Mouse (Mus musculus) heart, embryonic 13.5 days (tissue): ENCODE measurements at regions not wholly inside any gene's neighbourhood (a gene's known extent, or its start where the extent isn't known, plus 50 kb on each side); places are given as distances from the start of the nearest gene placed in this dataset. TPM values are rescaled to one million over a fixed set of nuclear protein-coding genes. Genes with fewer than 3 reads are reported as not detected.
"Not testable (repeated sequence)": the region's sequence is repeated elsewhere in the genome, so short reads cannot be mapped to it uniquely, and the experiment has no call there.

ENCODE experiments used
- ATAC-seq: fragments of 200-750 bp; cut with Nextera tagmentation; 2 replicates; pipeline ENCODE4 v1.8.0; 2017; ENCODE audit warnings: moderate TSS enrichment; ENCODE audit not compliant: insufficient number of reproducible peaks, low FRiP score, low TSS enrichment; ENCODE audit errors: extremely low read depth
- H3K27ac ChIP-seq: fragments of 300-500 bp; sonication (generic); replicated peaks from 2 replicates; pipeline ENCODE4 v1.5.1; 2015; ENCODE audit warnings: moderate library complexity, mild to moderate bottlenecking, inconsistent platforms
- H3K27me3 ChIP-seq: fragments of 300-500 bp; sonication (generic); replicated peaks from 2 replicates; pipeline ENCODE4 v1.6.1; 2015; ENCODE audit warnings: mild to moderate bottlenecking, inconsistent platforms
- H3K36me3 ChIP-seq: fragments of 300-500 bp; sonication (generic); 2 replicates; pipeline ENCODE4 v1.6.1; 2015; ENCODE audit warnings: mild to moderate bottlenecking, inconsistent platforms
- H3K4me1 ChIP-seq: fragments of 300-500 bp; sonication (generic); 2 replicates; pipeline ENCODE4 v1.6.1; 2015; ENCODE audit warnings: inconsistent platforms
- H3K4me2 ChIP-seq: fragments of 300-500 bp; sonication (generic); 2 replicates; pipeline ENCODE4 v1.6.1; 2015; ENCODE audit warnings: inconsistent platforms, mild to moderate bottlenecking, moderate library complexity
- H3K4me3 ChIP-seq: fragments of 300-500 bp; sonication (generic); 2 replicates; pipeline ENCODE4 v1.5.1; 2015; ENCODE audit warnings: moderate library complexity, mild to moderate bottlenecking, inconsistent platforms
- H3K9ac ChIP-seq: fragments of 300-500 bp; sonication (generic); 2 replicates; pipeline ENCODE4 v1.6.1; 2015; ENCODE audit warnings: inconsistent platforms, mild to moderate bottlenecking, moderate library complexity
- H3K9me3 ChIP-seq: fragments of 300-500 bp; sonication (generic); 2 replicates; pipeline ENCODE4 v1.6.1; 2016; ENCODE audit warnings: inconsistent platforms
- WGBS: fragments of 180-500 bp; shearing (Covaris S2); methylation state at CpG from one replicate; pipeline ENCODE4 v1.1.7; 2015; ENCODE audit warnings: mixed read lengths; 5-methylcytosine and 5-hydroxymethylcytosine counted together
- microRNA-seq: library from miRNA; unstranded; fragments of <30 nt; microRNA quantifications from one replicate; pipeline ENCODE4, GENCODE M21; 2016

DNA sequence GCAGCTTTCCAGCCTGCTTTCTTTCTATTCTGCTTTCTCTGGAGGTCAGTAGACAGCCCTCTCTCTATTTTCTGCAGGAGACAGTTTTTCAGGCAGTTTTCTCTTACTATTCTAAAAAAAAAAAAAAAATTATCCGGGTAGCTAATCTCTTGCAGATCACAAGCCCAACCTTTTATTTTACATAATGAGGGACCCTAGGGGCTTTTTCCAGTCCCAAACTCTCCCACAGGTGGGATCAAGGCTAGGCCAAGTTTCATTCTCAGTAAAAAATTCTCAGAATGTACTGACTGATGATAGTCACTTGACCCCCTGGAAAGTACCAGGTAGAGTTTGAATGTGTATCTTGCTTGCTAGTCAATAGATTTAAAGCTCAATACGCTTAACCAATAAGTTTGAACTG lies 705.7 kb downstream of the Trib2 start:
- WGBS: 71% methylated on average over 2 of the region's 2 CpGs
- H3K27ac ChIP-seq: no peak overlapping the region
- no peak overlapping the region for H3K4me3 ChIP-seq
- no peaks in the 10 kb centered on the region for H3K9me3 ChIP-seq
- no peaks in the 10 kb centered on the region for H3K27me3 ChIP-seq
- H3K4me1 ChIP-seq: no peaks in the 10 kb centered on the region
- no peaks in the 10 kb centered on the region for H3K36me3 ChIP-seq
- no peak overlapping the region for H3K4me2 ChIP-seq
- no peak overlapping the region for H3K9ac ChIP-seq
- no peak for ATAC-seq

DNA sequence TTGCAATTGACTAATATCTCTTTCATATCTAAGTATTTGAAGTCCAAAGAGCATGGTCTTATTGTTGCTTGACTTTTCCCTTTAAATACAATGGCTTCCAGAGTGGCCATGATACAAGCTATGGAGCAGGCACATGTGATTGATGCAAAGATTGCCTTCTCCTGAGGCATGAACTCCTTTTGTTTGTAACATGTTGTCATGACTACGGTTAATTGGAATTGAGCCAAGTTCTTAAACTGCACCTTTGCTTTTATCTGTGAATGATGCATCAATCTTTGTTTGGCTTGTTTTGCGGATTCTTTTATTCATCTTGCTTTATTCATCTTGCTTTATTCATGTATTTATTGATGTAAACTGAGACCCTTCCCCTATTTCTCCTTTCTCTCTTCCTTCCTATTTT lies 711.8 kb downstream of the Trib2 start:
- Histone ChIP-seq H3K4me3 (no peak overlapping the region), H3K4me1 (no peaks in the 10 kb centered on the region), H3K9ac (no peak overlapping the region), H3K9me3 (no peaks in the 10 kb centered on the region), H3K4me2 (no peak overlapping the region), H3K27ac (no peak overlapping the region), H3K27me3 (no peaks in the 10 kb centered on the region), H3K36me3 (no peaks in the 10 kb centered on the region)
- 75% methylated on average over 2 of the region's 2 CpGs for WGBS
- ATAC-seq: no peak

DNA sequence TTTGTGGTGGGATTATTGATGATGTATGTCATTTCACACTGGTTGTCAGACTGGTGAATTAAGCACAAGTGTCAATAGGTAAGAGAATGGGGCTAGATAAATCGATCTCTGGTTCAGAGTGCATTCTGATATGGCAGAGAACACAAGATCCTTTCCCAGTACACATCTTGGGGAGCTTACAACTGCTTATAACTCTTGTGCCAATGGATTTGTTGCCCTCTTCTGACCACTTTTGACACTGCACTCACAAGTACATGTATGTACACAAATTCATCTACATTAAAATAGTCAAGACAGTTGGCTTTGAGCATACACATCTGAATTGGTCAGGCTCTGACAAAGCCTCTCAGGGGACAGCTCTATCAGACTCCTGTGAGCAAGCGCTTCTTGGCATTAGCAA lies 738.1 kb downstream of the Trib2 start:
- Histone ChIP-seq H3K4me3 (no peak overlapping the region), H3K36me3 (no peaks in the 10 kb centered on the region), H3K4me2 (no peak overlapping the region), H3K9me3 (no peaks in the 10 kb centered on the region), H3K4me1 (0 out of 2 replicates have a peak, but pooled peaks cover 3% of the 10 kb centered on the region), H3K27me3 (no peaks in the 10 kb centered on the region), H3K27ac (no peak overlapping the region), H3K9ac (no peak overlapping the region)
- no peak for ATAC-seq
- 64% methylated on average over 2 of the region's 2 CpGs for WGBS

- 46% methylated on average over 1 of the region's 1 CpGs for WGBS
- Histone ChIP-seq H3K9ac (no peak overlapping the region), H3K4me3 (no peak overlapping the region), H3K9me3 (no peaks in the 10 kb centered on the region), H3K27me3 (no peaks in the 10 kb centered on the region), H3K4me1 (no peaks in the 10 kb centered on the region), H3K27ac (no peak overlapping the region), H3K4me2 (no peak overlapping the region), H3K36me3 (no peaks in the 10 kb centered on the region)
- ATAC-seq: no peak
These were observed 752.4 kb downstream of the Trib2 start for GRCm38 (mm10) chr12:15064351-15064750.

GRCm38 (mm10) chr12:15051387-15051786 lies 765.3 kb downstream of the Trib2 start:
- no peak overlapping the region for H3K4me2 ChIP-seq
- no peaks in the 10 kb centered on the region for H3K27me3 ChIP-seq
- ATAC-seq: no peak
- no peaks in the 10 kb centered on the region for H3K36me3 ChIP-seq
- H3K9me3 ChIP-seq: no peaks in the 10 kb centered on the region
- H3K27ac ChIP-seq: no peak overlapping the region
- 76% methylated on average over 5 of the region's 5 CpGs for WGBS
- no peak overlapping the region for H3K4me3 ChIP-seq
- H3K4me1 ChIP-seq: no peaks in the 10 kb centered on the region
- no peak overlapping the region for H3K9ac ChIP-seq

- H3K4me3 ChIP-seq: no peak overlapping the region
- H3K9ac ChIP-seq: no peak overlapping the region
- H3K4me1 ChIP-seq: no peaks in the 10 kb centered on the region
- no peaks in the 10 kb centered on the region for H3K27me3 ChIP-seq
- no peak overlapping the region for H3K27ac ChIP-seq
- H3K36me3 ChIP-seq: no peaks in the 10 kb centered on the region
- H3K4me2 ChIP-seq: no peak overlapping the region
- no peak for ATAC-seq
- 79% methylated on average over 2 of the region's 2 CpGs for WGBS
- H3K9me3 ChIP-seq: no peaks in the 10 kb centered on the region
These were observed 773.5 kb downstream of the Trib2 start for GRCm38 (mm10) chr12:15043264-15043663.

DNA sequence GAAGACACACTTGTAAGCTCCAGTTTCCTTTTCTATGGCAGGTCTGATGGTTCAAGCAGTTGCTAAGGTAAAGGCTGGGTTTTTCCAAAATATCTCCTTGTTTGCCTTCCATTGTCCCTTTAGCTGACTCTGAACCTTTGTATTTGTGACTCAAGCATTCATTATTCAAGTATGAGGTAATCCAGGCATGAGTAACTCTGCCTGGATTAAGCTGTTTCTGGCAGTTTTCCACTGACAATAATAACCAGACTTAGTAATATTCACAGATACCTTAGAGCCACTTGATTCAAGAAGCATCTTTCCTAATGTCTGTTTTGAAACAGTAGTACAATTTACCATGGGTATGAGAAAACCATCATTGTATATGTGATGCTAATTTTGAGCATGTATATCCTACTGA lies 805.6 kb downstream of the Trib2 start:
- Histone ChIP-seq H3K36me3 (no peaks in the 10 kb centered on the region), H3K9me3 (no peaks in the 10 kb centered on the region), H3K4me1 (no peaks in the 10 kb centered on the region), H3K4me2 (no peak overlapping the region), H3K9ac (no peak overlapping the region), H3K27me3 (no peaks in the 10 kb centered on the region), H3K27ac (no peak overlapping the region), H3K4me3 (no peak overlapping the region)
- no peak for ATAC-seq

GRCm38 (mm10) chr12:15002401-15002800 lies 814.3 kb downstream of the Trib2 start:
- H3K4me2 ChIP-seq, H3K4me3 ChIP-seq, H3K27me3 ChIP-seq, ATAC-seq, H3K9ac ChIP-seq, H3K4me1 ChIP-seq, H3K36me3 ChIP-seq, H3K9me3 ChIP-seq, H3K27ac ChIP-seq: not testable (repeated sequence)
- 42% methylated on average over 1 of the region's 1 CpGs for WGBS

Small RNAs in the stretch of these regions (microRNA-seq; reads per million reads assigned to microRNA genes)
- gene Gm27682: not detected
